Mouse (Mus musculus) forebrain, embryonic 16.5 days (tissue): ENCODE data around the gene Sept9. TPM values are rescaled to one million over a fixed set of nuclear protein-coding genes. Genes with fewer than 3 reads are reported as not detected.

Experiments used
- ATAC-seq: fragments of 200-750 bp; cut with Nextera tagmentation; 2 replicates; pipeline ENCODE4 v1.8.0; 2017; ENCODE audit warnings: mild to moderate bottlenecking, moderate library complexity
- H3K27ac ChIP-seq: fragments of 300-500 bp; sonication (generic); 2 replicates; pipeline ENCODE4 v1.5.1; 2014; ENCODE audit warnings: low read length, control low read depth
- H3K27me3 ChIP-seq: fragments of 300-500 bp; sonication (generic); replicated peaks from 2 replicates; pipeline ENCODE4 v1.6.1; 2014; ENCODE audit warnings: low read length; ENCODE audit not compliant: control insufficient read depth, insufficient read depth
- H3K36me3 ChIP-seq: fragments of 300-500 bp; sonication (generic); 2 replicates; pipeline ENCODE4 v1.6.1; 2014; ENCODE audit not compliant: control insufficient read depth, insufficient read depth
- H3K4me1 ChIP-seq: fragments of 300-500 bp; sonication (generic); replicated peaks from 2 replicates; pipeline ENCODE4 v1.6.1; 2014; ENCODE audit warnings: low read length; ENCODE audit not compliant: control insufficient read depth, insufficient read depth
- H3K4me2 ChIP-seq: fragments of 300-500 bp; sonication (generic); 2 replicates; pipeline ENCODE4 v1.6.1; 2014; ENCODE audit warnings: mild to moderate bottlenecking, low read length, control low read depth
- H3K4me3 ChIP-seq: fragments of 300-500 bp; sonication (generic); replicated peaks from 2 replicates; pipeline ENCODE4 v1.5.1; 2014; ENCODE audit warnings: mild to moderate bottlenecking, low read length, control low read depth
- H3K9ac ChIP-seq: fragments of 300-500 bp; sonication (generic); replicated peaks from 2 replicates; pipeline ENCODE4 v1.6.1; 2014; ENCODE audit warnings: low read depth, low read length, control low read depth
- H3K9me3 ChIP-seq: fragments of 300-500 bp; sonication (generic); 2 replicates; pipeline ENCODE4 v1.6.1; 2016; ENCODE audit warnings: low read length; ENCODE audit not compliant: control insufficient read depth
- WGBS: fragments of 180-500 bp; shearing (Covaris S2); extraction: QIAGEN DNeasy Blood & Tissue Kit; methylation state at CpG from one replicate; pipeline ENCODE4 v1.1.7; 2014; 5-methylcytosine and 5-hydroxymethylcytosine counted together
- polyA plus RNA-seq: library from polyadenylated mRNA; unstranded; fragments of >200 nt; fragmentation: Nextera tagmentation; extraction: Ambion mirVana; gene quantifications from 2 replicates; pipeline ENCODE4 v1.2.1, GENCODE M21; 2015

The Sept9 gene
- polyA plus RNA-seq, 1 experiment from 2014 or later: 120 TPM

- Histone ChIP-seq H3K4me3 (no peak overlapping the region), H3K27me3 (no peaks in the 10 kb centered on the region), H3K9me3 (no peaks in the 10 kb centered on the region), H3K9ac (no peak overlapping the region), H3K4me2 (no peak overlapping the region), H3K27ac (no peak overlapping the region), H3K4me1 (no peaks in the 10 kb centered on the region), H3K36me3 (no peaks in the 10 kb centered on the region)
- WGBS: 54% methylated on average over 4 of the region's 4 CpGs
- ATAC-seq: no peak
Observed at GRCm38 (mm10) chr11:117224804-117225203, 25.3 kb downstream of the Sept9 start.

DNA sequence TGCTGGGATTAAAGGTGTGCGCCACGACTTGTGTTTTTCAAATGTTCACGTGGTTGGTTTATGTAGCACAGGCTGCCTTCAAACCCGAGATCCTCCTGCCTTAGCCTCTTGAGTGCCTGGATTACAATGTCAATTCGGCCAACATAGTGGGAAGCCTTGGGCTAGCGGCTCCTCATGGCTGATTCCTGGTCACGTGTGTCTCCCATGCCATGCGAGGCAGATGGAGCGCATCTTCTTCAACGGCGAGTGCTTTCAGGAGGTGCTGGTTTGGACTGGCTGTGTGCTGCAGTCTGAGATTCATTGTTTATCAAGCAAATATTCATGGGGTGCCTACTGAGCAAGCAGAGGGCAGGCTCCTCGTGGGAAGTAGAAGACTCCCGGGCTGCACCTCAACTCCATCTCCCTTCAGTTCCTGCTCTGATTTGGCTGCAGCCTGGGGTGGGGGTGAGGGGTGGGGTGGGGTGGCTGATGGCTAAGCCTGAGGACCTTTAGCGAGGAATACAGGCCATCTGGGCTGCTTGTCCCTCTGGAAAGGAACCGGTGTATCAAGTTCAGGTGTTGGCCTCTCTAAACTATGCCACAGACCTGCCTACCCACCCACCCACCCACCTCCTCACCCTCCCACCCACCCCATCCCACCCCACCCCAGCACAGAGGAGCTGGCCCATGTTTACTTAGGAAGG is 26.2 kb downstream of the Sept9 start:
- ATAC-seq: no peak
- 85% methylated on average over 15 of the region's 15 CpGs for WGBS
- no peaks in the 10 kb centered on the region for H3K27me3 ChIP-seq
- no peaks in the 10 kb centered on the region for H3K36me3 ChIP-seq
- H3K4me2 ChIP-seq: no peak overlapping the region
- no peak overlapping the region for H3K4me3 ChIP-seq
- H3K9me3 ChIP-seq: no peaks in the 10 kb centered on the region
- no peaks in the 10 kb centered on the region for H3K4me1 ChIP-seq
- H3K9ac ChIP-seq: no peak overlapping the region
- H3K27ac ChIP-seq: no peak overlapping the region

GRCm38 (mm10) chr11:117226214-117226535 is 26.7 kb downstream of the Sept9 start:
- Histone ChIP-seq H3K27me3 (no peaks in the 10 kb centered on the region), H3K4me3 (no peak overlapping the region), H3K9ac (no peak overlapping the region), H3K4me2 (no peak overlapping the region), H3K4me1 (no peaks in the 10 kb centered on the region), H3K27ac (no peak overlapping the region), H3K36me3 (no peaks in the 10 kb centered on the region), H3K9me3 (no peaks in the 10 kb centered on the region)
- 73% methylated on average over 5 of the region's 5 CpGs for WGBS
- ATAC-seq: no peak

DNA sequence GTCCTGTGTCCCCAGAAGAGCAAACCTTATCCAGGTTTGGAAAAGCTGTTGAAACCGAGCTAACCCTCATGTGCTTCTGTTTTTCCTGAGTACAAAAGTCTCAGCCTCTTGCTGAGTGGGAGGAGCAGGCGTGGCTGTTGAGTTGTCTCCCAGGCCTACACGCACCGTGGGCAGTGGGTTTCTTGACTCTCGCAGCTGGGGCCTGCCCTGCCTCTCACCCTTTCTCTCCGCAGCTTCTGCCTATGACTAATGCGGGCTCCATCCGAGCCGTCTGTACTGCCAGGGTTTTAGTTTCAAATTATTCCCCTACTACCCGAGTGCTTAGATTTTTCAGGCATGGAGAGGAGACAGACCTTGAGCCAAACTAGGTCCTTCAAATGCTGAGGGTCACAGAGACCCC is 28.7 kb downstream of the Sept9 start:
- Histone ChIP-seq H3K4me3 (no peak overlapping the region), H3K27ac (no peak overlapping the region), H3K4me2 (no peak overlapping the region), H3K9ac (no peak overlapping the region), H3K4me1 (peaks cover 8% of the 10 kb centered on the region), H3K36me3 (no peaks in the 10 kb centered on the region), H3K27me3 (no peaks in the 10 kb centered on the region), H3K9me3 (no peaks in the 10 kb centered on the region)
- no peak for ATAC-seq
- WGBS: 65% methylated on average over 10 of the region's 10 CpGs

GRCm38 (mm10) chr11:117231551-117231950 is 32.1 kb downstream of the Sept9 start:
- Histone ChIP-seq H3K36me3 (no peaks in the 10 kb centered on the region), H3K27me3 (no peaks in the 10 kb centered on the region), H3K4me3 (no peak overlapping the region), H3K4me2 (no peak overlapping the region), H3K4me1 (peaks cover 17% of the 10 kb centered on the region), H3K27ac (no peak overlapping the region), H3K9ac (no peak overlapping the region), H3K9me3 (no peaks in the 10 kb centered on the region)
- 65% methylated on average over 11 of the region's 11 CpGs for WGBS
- no peak for ATAC-seq

- Histone ChIP-seq H3K4me3 (peak overlapping the region; percentile 20; the same call in 1 of the 2 replicates), H3K9ac (peak overlapping the region; percentile 48), H3K27me3 (no peaks in the 10 kb centered on the region)
Observed at GRCm38 (mm10) chr11:117232032-117232431, 32.6 kb downstream of the Sept9 start.

GRCm38 (mm10) chr11:117232886-117233458 is 33.5 kb downstream of the Sept9 start:
- WGBS: 51% methylated on average over 10 of the region's 10 CpGs
- ATAC-seq: no peak
- no peaks in the 10 kb centered on the region for H3K9me3 ChIP-seq
- no peak overlapping the region for H3K4me3 ChIP-seq
- no peak overlapping the region for H3K4me2 ChIP-seq
- H3K36me3 ChIP-seq: no peaks in the 10 kb centered on the region
- H3K27me3 ChIP-seq: no peaks in the 10 kb centered on the region
- peaks cover 17% of the 10 kb centered on the region for H3K4me1 ChIP-seq
- no peak overlapping the region for H3K9ac ChIP-seq
- H3K27ac ChIP-seq: no peak overlapping the region

More at GRCm38 (mm10) chr11:117232032-117232431, 32.6 kb downstream of the Sept9 start:
- H3K4me1 ChIP-seq: peaks cover 17% of the 10 kb centered on the region
- 26% methylated on average over 19 of the region's 19 CpGs for WGBS
- ATAC-seq: no peak
- H3K4me2 ChIP-seq: peak overlapping the region; percentile 43
- H3K9me3 ChIP-seq: no peaks in the 10 kb centered on the region
- no peak overlapping the region for H3K27ac ChIP-seq
- H3K36me3 ChIP-seq: no peaks in the 10 kb centered on the region

DNA sequence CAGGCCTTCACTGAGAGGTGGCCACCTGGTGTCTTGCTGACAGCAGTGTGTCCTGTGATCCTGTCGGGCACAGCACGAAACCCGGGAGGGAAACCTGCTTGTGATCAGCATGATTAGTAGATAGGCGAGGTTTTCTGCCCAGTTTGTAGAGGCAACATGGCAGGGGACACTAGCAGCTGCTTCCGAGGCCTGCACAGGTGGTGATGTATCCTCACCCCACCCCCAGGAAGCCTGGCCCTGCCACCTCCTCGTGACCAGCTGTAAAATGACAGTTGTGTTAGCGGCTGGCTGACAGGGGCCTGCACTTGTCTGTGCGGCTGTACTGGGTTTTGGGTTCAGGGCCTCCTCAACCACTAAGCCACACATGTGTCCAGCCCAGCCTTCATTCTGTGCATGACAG is 34.4 kb downstream of the Sept9 start:
- no peak overlapping the region for H3K4me3 ChIP-seq
- H3K4me1 ChIP-seq: peaks cover 19% of the 10 kb centered on the region
- H3K4me2 ChIP-seq: no peak overlapping the region
- no peaks in the 10 kb centered on the region for H3K9me3 ChIP-seq
- no peaks in the 10 kb centered on the region for H3K27me3 ChIP-seq
- no peak for ATAC-seq
- WGBS: 76% methylated on average over 8 of the region's 8 CpGs
- H3K27ac ChIP-seq: no peak overlapping the region
- no peak overlapping the region for H3K9ac ChIP-seq
- no peaks in the 10 kb centered on the region for H3K36me3 ChIP-seq

DNA sequence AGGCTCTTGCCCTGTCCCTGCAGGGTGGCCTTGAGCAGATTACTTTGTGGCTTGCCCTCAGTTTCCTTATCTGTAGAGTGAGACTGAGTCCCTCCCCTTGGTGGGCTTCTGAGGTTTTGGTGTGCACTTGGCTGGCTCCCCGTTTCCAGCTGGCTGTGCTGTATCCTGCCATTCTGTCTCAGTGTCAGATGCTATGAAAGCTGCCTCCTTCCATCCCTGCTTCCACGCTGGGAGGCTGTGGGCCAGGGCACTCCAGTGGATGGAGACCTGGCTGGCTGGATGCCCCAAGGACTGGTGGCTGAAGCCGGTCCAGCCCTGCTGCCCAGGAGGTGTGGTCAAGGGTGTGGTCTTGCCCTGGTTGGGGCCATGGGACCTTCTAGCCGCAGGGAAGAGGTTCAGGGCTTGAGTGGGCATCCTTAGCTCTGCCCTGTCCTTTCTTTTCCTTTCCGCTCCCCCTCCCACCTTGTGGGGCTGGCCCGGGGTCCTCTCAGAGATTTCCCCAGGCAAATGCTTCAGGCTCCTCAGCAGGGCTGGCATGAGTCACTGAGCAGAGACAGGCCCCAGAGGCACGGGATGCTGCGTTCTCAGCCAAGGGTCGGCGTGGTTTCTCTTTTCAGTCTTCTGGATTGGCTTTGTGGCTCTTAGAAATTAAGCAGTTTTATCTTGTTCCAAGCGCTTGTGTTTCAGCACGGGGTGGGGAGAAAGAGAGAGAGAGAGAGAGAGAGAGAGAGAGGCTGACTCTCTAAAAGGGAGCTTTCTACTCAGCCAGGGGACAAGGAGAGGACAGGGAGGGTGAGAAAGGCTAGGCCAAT is 35.8 kb downstream of the Sept9 start:
- Histone ChIP-seq H3K9ac (no peak overlapping the region), H3K4me3 (no peak overlapping the region), H3K4me1 (peaks cover 19% of the 10 kb centered on the region), H3K9me3 (no peaks in the 10 kb centered on the region), H3K27me3 (no peaks in the 10 kb centered on the region), H3K4me2 (no peak overlapping the region), H3K36me3 (no peaks in the 10 kb centered on the region), H3K27ac (no peak overlapping the region)
- 50% methylated on average over 12 of the region's 12 CpGs for WGBS
- ATAC-seq: no peak
